Mouse (Mus musculus) MN1 (cell line): ENCODE measurements around the gene Baat.
A peak's percentile ranks its signal among the peaks of the same experiment; 100 is the strongest.
"Not testable (repeated sequence)": the region's sequence is repeated elsewhere in the genome, so short reads cannot be mapped to it uniquely, and the experiment has no call there.

Experiments used
- DNase-seq: peaks from one replicate; pipeline ENCODE4 v3.0.0-alpha.2; 2016; ENCODE audit warnings: low spot score

Baat gene

GRCm38 (mm10) chr4:49506386-49506785 lies at the start of gene Baat:
Gene Baat (minus strand): TSS chr4:49506557.
- DNase-seq = no peak

- DNase-seq = no peak
Observed at GRCm38 (mm10) chr4:49553380-49553779, 47.0 kb upstream of the Baat start.

- no peak for DNase-seq
Observed at GRCm38 (mm10) chr4:49549383-49549782, 43.0 kb upstream of the Baat start, which contains the start of gene Aldob. Gene Aldob (minus strand): TSS chr4:49549546.

GRCm38 (mm10) chr4:49547544-49548219 lies 41.3 kb upstream of the Baat start:
- DNase-seq = no peak

- no peak for DNase-seq
Observed at GRCm38 (mm10) chr4:49546873-49547543, 40.7 kb upstream of the Baat start.

GRCm38 (mm10) chr4:49546026-49546425 lies 39.7 kb upstream of the Baat start:
- DNase-seq = no peak

DNA sequence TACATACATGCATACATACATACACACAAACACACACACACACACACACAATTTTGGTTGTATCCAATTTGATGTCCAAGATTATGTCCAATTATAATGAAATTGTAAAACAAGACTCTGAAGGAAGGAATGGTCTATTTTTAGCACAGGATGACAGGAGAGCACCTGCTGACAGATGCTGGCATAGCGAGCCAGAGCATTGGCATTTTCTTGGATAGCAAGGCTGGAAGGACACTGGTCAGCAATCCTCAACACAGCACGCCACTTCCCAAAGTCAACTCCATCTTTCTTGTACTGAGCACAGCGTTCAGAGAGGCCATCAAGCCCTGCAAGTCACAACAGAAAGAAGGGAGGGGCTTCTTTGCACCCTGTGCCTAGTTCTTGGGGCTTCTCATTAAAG lies 34.6 kb upstream of the Baat start:
- DNase-seq = no peak

- peak; percentile 60 for DNase-seq
Observed at GRCm38 (mm10) chr4:49539665-49540064, 33.3 kb upstream of the Baat start.

- no peak for DNase-seq
Observed at GRCm38 (mm10) chr4:49536671-49537070, 30.3 kb upstream of the Baat start.

GRCm38 (mm10) chr4:49535675-49536294 lies 29.4 kb upstream of the Baat start:
- no peak for DNase-seq

- no peak for DNase-seq
Observed at GRCm38 (mm10) chr4:49535036-49535435, 28.7 kb upstream of the Baat start.

DNA sequence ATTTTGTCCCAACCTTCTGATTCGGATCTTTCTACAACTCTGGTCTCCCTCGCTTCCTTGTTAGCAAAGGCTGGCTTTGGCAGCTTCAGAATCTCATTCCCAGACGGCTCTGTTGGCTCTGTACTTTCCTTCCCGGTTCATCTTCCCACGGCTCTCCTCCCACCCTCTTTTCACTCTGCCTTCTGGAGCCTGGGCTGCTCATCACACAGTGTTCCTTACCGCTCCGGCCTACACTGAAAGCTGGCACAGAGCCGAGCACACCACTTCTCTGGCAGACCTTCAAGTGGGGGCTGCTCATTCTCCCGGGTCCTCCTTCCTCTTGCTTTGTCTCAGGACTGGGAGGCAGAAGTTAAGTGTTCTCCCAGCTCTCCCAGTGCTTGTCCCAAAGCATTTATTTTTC lies 16.2 kb upstream of the Baat start:
- DNase-seq = peak; percentile 10

DNA sequence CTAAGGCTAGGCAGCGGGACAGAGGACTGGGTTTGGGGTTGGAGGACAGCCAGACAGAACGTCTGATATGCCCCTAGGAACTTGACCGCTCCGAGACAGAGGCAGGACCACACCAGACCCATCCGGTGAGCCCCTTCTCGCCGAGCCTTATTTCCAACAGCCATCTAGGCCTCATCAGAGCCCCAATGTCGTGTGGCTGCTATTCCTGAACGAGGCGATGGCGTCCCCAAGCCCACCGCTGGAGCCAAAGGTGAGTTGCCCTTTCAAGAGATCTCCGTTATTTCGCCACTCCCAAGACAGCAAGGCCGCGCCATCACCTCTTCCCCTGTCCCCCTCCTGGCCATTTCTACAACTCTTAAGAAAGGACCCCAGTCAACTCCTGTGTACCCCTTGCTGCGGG lies 15.0 kb upstream of the Baat start:
- peak; percentile 9 for DNase-seq

GRCm38 (mm10) chr4:49520572-49521340 lies 14.4 kb upstream of the Baat start, which contains the start of the genes Mrpl50 and Zfp189:
Gene Mrpl50 (minus strand): TSS chr4:49521093.
Gene Zfp189 (plus strand): TSS chr4:49521176.
- DNase-seq = peak; percentile 96

DNA sequence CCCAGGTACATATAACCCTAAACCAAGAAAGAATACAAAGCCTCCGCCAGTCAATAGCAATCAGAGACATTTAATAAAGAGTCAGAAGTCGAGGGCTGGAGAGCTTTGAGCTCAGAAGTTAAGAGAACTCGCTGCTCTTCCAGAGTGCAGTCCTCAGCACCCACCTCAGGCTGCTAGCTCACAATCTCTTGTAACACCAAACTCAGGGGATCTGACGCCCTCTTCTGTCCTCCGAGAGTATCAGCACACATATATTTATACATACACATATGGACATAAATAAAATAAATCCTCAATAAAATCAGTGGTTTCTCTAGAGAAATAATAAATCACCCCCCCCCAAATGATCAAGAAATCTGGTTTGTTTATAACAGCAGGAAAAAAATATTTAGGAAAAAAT lies 13.1 kb upstream of the Baat start:
- no peak for DNase-seq

DNA sequence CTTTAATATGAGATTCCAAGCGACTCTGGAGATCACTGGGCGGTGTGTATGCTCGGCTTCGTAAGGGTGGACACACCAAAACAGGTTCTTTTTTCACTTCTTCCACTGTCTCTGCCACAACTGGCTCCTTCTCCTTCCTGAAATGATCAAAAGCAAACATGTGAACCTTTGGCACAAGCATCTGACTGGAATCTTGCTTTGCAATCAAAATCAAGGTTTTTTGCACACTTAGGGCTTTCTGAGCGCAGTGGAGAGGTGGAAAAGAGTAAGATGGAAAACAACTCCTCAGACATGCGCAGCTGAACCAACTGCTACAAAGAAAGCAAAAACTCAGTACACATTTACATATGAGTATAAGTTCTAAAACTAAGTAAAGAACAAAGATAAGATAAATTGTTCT lies 8.1 kb upstream of the Baat start:
- no peak for DNase-seq

- DNase-seq = no peak
Observed at GRCm38 (mm10) chr4:49512636-49513035, 6.3 kb upstream of the Baat start.

DNA sequence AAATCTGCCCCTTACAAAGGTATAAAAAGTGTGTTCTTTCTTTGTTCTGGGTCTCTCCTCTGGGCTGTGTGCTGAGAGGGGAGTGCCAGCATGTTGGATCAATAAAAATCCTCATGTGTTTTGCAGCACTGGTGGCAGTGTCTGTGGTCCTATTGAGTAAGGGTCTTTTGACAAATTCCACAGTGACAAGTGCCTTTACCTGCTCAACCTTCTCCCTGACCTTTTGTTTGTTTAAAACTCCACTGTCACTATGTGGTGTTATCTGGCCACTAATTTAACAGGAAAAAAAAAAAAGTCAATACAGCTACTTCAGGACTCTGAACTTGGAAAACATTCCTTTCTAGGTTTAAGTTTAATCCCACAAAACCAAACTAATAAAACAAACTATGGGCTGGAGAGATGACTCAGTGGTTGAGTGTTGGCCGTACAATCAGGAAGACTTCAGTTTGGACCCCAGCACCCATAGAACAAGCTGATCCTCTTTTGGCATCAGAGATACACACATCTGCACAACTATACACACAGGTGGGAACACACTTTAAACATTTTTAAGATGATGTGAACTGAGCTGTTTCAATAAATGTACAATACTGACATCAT lies 4.0 kb upstream of the Baat start:
- DNase-seq = not testable (repeated sequence)

DNA sequence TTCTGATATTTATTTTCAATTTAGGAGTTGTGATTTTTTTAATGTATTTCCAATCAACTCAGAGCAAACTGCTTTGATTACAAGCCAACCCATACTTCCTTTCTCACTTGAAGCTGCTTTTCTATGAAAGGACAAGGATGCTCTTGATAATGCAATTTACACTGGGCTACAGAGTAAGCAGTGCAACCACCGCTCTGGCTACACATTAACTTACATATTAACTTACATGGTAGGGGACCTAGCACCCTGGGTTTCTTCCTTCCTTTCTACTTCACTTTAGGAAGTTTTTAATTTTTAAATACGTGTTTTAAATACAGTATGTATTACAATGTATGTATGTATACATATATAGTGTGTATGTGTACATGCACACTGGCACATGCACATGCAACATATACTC lies 2.8 kb upstream of the Baat start:
- DNase-seq = no peak

GRCm38 (mm10) chr4:49503563-49503962 lies 2.8 kb downstream of the Baat start:
- DNase-seq = no peak

- not testable (repeated sequence) for DNase-seq
Observed at GRCm38 (mm10) chr4:49485934-49486650, 20.3 kb downstream of the Baat start.
